Mouse (Mus musculus) mouse trophoblast stem cell (cell line): ENCODE measurements around the gene Olfr1008.
"Not testable (repeated sequence)": the region's sequence is repeated elsewhere in the genome, so short reads cannot be mapped to it uniquely, and the experiment has no call there.

Experiments
- in situ Hi-C, 2 experiments: fragments of 300-500 bp; cut with MseI, MboI; formaldehyde crosslinking; loops; 2 replicates in 1 of 2; 3 replicates in 1 of 2; pipeline ENCODE4 v1.15.1; 2025

Olfr1008 gene

DNA sequence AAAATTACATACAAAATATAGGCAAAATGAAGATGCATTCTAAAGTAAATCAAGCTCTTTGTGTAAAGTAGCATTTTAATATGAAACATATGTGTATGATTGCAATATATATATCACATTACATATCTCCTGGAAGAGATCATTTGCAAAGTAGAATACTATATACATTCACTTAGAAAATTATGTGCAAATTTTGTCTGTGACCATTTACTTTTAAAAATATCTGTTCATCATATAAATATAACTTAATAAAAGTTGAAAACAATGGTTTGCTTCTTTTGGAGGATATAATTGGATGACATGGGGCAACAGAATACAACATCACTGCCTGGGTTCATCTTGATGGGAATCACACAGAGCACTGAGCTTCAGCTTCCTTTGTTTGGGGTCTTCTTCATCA lies at the start of gene Olfr1008:
Gene Olfr1008, plus strand, starts transcription at position 301 of the 400 bp plus-strand sequence.
- in situ Hi-C loops, result no loop called here

DNA sequence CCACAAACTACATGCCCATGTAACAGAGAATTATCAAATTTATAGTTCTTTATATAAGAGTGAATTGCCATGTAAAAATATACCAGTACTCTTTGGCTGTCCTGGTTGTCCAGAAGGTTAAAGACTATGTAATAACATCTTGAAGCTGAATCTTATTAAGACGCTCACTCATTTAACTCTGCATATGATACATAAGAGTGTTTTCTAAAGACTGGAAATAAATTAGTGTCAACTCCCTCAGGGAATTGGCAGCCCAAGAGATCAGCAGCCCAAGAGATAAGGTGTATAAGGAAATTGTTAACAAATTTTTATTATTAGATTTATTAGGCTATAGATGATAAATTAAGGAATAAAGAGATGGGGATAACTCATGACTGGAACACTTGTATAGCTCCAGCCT lies 38.6 kb upstream of the Olfr1008 start, which contains the start of gene Olfr1002:
Gene Olfr1002, minus strand, starts transcription at position 101 of the 400 bp plus-strand sequence.
- in situ Hi-C loops, result no loop called here

DNA sequence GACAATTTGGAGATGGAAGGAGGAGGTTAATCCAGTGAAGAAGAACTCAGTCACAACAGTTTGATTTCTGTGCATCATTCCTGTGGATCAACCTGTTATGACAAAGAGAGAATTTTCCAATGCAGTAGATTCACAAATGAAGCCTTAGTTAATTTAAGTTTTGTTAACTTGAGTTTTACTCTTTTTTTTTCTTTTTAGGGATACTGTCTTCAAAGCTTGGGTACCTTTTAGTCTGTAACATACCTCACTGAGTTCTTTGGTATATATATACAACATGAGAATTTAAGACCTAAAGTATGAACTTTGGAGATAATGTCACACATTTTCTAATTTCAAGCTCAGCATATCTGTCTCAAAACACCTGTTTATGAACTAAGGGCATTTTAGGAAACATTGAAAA lies 24.9 kb upstream of the Olfr1008 start, which contains the start of gene Olfr154:
Gene Olfr154, minus strand, starts transcription at position 101 of the 400 bp plus-strand sequence.
- in situ Hi-C loops, result not testable (repeated sequence)

DNA sequence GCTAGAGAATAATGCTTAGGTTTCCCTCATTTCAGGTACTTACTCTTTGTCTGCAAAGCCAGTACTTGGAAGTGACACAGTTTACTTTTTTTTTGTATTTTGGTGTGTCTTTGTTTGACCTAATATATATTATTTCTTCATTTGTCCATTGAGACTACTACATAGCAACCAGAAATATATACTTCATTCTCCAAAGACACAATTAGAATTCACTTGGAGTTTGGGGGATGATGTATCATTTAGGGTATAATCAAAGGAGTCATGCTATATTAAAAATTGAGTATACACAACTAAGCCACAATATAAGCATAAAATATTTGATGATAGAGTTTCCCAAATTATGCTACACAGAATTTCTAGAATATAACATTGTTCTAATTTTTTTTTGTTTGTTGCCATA lies 10.6 kb upstream of the Olfr1008 start, which contains the start of gene Olfr1006:
Gene Olfr1006, minus strand, starts transcription at position 101 of the 400 bp plus-strand sequence.
- in situ Hi-C loops, result no loop called here

DNA sequence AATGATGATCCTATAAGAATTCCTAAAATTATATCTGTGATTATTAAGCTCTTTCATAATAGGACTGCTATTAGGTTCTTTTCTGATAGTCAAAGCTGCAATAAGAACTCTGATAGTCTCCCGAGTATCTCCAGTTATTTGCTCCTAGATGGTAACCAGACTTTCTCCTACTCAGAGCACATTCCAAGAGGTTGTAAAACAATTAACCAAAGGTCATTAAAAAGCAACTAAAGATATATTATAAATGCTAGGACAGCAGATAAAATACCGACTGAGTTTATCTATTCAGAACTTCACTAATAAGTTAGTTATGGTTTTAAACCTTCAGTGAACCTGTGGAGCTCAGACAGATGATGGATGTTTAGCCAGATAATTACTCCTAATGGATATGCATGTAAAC lies 21.4 kb downstream of the Olfr1008 start:
- in situ Hi-C loops, result not testable (repeated sequence)

DNA sequence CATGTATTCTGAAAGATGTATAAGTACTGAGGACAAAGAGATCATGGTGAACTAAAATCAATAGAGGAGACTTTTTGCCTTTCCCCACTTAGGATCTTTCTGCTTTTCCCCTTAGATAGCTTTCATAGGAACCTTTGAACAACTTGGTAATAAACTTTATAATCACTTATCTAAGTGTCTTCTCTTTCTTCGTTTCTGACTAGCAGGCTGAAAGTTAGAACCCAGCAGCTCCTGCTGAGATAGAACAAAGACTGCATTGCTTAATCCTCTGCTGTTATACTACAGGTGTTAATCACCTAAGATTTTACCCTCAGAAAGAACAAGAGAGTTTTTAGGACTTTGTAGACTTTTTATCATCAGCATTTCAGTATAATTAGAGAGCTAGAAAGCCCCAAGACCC lies 21.9 kb downstream of the Olfr1008 start:
- in situ Hi-C loops, result no loop called here

DNA sequence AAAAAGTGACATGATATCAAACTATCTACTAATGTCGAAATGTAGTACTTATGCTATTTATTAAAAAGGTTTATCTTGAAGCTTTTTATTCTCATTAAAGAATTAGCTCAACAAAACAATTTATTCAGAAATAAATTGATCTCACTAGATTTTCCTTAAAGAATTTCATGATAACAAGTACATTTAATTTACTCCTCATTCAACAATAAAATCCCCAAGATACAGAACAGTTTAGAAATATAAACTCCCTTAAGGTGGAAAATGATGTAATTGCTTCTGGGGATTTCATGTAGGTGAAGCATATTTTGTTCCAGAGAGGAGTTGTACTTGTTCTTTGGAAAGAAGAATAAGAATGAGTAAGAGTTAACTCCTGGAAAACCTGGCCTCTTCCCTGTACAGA lies 25.9 kb downstream of the Olfr1008 start, which contains the start of gene Olfr1009:
Gene Olfr1009, plus strand, starts transcription at position 301 of the 400 bp plus-strand sequence.
- in situ Hi-C loops, result no loop called here

DNA sequence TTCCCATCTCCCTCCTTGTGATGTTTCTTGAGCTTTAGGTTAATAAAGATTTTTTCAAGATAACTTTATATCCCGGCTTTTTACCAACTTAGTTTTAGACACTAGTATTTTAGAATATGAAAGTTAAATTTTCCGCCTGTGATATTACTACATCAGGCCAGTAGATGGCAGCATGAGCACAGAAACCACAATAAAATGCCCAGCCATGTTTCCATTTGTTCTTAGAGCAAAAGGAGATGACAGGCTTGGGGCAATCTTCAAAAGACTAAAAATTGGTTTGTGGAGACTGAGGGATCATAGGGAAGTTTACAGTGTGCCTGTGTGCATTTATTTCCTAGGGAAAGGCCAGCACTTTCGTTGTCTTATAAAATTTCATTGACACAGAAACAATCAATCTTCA lies 36.6 kb downstream of the Olfr1008 start:
- in situ Hi-C loops, result loop anchor here (5.0 to 25.0 kb wide), 2 partner anchors 737 kb away; partner anchors contain the start of genes Olfr1065 (in 1 of the 2) and Olfr1066 (in 1 of the 2)
